Mouse (Mus musculus) CH12.LX (cell line): ENCODE results near the gene B4galt2.

Source experiments
- BHLHE40 ChIP-seq: IDR thresholded peaks from 2 replicates; pipeline ENCODE4 v1.6.1; 2011; ENCODE audit warnings: mild to moderate bottlenecking, low read depth, low read length, improper control_type of control experiment
- POLR2A ChIP-seq: IDR thresholded peaks from 2 replicates; pipeline ENCODE4 v1.6.1; 2011; ENCODE audit warnings: low read depth, mild to moderate bottlenecking, improper control_type of control experiment, low read length

- TF ChIP-seq POLR2A (no peak), BHLHE40 (no peak)
These were observed 42.5 kb downstream of the B4galt2 start for GRCm38 (mm10) chr4:117840821-117841220.
